Mouse (Mus musculus): ENCODE data around the gene 4930544D05Rik.
"Not testable (repeated sequence)": the region's sequence is repeated elsewhere in the genome, so short reads cannot be mapped to it uniquely, and the experiment has no call there.

Gene 4930544D05Rik

GRCm38 (mm10) chr11:70615516-70616093 lies at the start of gene 4930544D05Rik:
4930544D05Rik (plus strand) TSS chr11:70615848.
- DNase-seq (ENCODE audit: low read depth, low spot score), result no peak

GRCm38 (mm10) chr11:70566586-70566985 lies 49.1 kb upstream of the 4930544D05Rik start:
- peak; percentile 13 for DNase-seq (ENCODE audit: low read depth, low spot score)

DNA sequence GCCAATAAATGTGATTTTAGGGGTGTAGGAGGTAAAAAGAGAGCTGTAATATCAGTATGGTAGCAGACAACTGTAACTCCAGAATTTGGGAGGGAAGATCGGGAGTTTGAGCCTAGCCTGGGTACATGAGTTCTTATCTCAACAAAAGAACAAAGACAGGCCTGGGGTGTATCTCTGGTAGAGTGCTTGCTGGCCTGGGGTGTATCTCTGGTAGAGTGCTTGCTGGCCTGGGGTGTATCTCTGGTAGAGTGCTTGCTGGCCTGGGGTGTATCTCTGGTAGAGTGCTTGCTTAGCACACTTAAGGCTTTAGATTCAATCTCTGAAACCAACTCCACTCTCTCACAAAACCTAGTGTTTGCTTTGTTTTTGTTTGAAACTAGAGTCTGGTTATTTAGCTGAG lies 45.0 kb upstream of the 4930544D05Rik start:
- not testable (repeated sequence) for DNase-seq (ENCODE audit: low read depth, low spot score)

DNA sequence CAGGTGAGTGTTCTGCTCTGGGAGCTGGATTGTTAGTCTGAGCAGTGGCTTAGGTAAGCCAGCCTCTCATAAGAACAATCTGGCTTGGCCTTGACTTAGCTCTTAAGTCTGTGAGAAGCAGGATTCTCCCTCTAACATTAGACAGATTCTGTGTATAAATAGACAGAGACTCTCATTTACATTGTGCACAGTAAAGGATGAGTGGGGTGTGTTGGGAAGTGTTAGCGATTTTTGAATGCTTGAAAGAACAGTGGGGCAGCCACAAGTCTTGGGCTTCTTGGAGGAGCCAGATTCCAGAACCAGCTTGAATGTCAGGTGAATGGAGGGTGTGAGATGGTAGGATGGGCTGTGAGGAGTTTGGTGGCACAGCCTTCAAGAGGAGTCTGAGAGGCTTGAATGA lies 44.0 kb upstream of the 4930544D05Rik start:
- DNase-seq (ENCODE audit: low read depth, low spot score), result no peak

GRCm38 (mm10) chr11:70572348-70572902 lies 43.2 kb upstream of the 4930544D05Rik start:
- no peak for DNase-seq (ENCODE audit: low read depth, low spot score)

DNA sequence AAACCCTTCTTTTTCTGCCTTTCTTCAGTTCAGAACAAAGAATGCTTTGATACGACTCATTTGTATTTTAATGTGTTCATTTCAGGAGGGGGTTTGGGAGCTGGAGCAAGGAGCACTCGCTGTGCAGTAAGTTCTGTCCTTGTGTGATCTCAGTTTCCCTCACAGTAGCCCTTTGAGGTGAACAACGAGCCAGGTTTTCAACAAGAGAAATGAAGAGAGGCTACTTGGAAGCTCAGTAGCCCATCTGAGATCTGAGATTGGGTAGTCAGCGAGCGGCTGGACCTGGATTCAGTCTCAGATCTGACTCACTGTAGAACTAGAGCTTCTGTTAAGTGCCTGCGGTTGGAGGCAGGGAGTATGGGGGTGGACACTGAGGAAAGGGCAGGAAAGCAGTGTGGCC lies 41.8 kb upstream of the 4930544D05Rik start:
- no peak for DNase-seq (ENCODE audit: low read depth, low spot score)

- no peak for DNase-seq (ENCODE audit: low read depth, low spot score)
Measured at GRCm38 (mm10) chr11:70577201-70577600, 38.4 kb upstream of the 4930544D05Rik start.

DNA sequence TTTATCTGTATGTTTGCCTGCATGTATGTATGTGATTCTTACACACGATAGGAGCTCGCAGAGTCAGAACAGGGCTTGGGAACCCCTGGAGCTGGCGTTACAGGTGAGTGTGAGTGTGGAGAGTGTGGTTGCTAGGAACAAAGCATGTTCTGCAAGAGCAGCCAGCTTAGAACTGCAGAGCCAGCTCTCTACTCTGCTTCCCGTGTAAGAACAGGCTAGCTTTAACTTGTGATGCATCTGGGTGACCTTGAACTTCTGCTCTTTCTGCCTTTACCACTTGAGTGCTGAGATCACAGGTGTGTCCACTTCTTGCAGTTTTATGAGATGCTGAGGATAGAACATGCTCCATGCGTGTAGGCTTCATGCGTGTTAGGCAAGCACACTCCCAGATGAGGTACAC lies 36.7 kb upstream of the 4930544D05Rik start:
- DNase-seq (ENCODE audit: low read depth, low spot score), result no peak

GRCm38 (mm10) chr11:70579710-70580357 lies 35.8 kb upstream of the 4930544D05Rik start:
- DNase-seq (ENCODE audit: low read depth, low spot score), result no peak

- DNase-seq (ENCODE audit: low read depth, low spot score), result no peak
Measured at GRCm38 (mm10) chr11:70580358-70580720, 35.3 kb upstream of the 4930544D05Rik start.

DNA sequence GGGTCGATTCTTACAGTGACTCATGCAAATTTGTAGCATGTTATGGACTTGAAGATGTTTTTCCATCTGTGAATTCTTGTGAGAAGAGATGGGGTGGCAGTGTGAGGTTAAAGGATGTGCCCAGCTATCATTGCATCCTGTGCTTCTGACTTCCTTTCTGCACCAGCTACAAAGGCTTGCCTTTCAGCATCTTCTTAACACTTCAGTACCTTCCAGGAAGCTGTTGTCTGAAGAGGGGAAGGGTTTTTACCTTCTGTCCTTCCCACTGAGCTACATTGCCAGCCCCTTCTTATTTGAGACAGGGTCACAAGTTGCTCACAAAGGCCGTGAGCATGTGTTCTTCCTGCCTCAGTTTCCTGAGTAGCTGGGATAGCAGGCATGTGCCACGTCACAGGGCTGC lies 34.7 kb upstream of the 4930544D05Rik start:
- no peak for DNase-seq (ENCODE audit: low read depth, low spot score)

GRCm38 (mm10) chr11:70582196-70582595 lies 33.5 kb upstream of the 4930544D05Rik start:
- no peak for DNase-seq (ENCODE audit: low read depth, low spot score)

DNA sequence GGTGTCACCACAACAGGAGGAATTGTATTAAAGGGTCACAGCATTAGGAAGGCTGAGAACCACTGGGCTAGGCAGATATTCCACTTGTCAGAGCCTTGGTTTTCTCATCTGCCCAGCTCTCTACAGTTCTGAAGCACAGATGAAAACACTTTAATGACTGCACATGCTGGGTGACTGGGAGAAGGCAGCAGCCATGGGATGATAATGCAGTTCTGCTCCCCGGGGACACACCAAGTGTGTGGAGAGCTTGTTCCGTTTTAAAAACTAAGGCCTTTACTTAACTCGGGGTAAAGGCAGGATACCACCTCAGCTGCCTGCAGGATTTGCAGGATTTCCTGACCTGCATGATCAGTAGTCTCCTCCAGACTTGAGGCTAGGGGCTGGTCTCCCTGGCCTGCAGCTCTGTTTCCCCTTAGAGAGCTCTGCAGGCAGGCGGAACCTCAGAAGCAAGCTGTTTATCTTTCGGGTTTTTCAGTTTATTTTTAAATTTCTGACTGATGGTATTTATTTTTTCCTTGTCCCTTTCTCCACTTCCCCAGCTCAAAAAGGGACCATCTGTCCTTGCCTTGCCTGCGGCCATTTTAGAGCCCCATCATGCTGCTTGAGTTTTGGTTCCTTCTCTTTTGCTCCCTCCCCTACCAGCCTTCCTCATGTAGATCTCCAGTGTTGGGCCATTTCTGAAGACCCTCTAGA lies 32.5 kb upstream of the 4930544D05Rik start:
- DNase-seq (ENCODE audit: low read depth, low spot score), result no peak

DNA sequence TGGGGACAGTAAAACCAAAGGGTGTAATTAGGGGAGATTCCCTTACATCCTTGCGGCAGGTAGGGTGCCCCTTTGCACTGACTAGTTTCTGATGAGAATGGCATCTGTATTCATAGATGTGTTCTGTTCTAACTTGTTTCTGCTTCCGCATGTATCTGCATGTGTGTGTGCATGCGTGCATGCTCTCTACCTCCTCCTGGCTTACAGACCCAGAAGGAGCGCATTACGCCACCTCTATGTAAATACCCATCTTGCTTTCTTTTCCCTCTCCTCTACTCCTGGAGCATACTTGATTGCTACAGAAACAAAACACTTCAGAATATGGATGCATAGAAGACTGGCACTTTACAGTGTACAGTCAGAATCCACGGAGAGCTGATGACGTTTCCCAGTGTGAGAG lies 31.9 kb upstream of the 4930544D05Rik start:
- DNase-seq (ENCODE audit: low read depth, low spot score), result no peak

- DNase-seq (ENCODE audit: low read depth, low spot score), result no peak
Measured at GRCm38 (mm10) chr11:70585457-70585856, 30.2 kb upstream of the 4930544D05Rik start.

GRCm38 (mm10) chr11:70586261-70586660 lies 29.4 kb upstream of the 4930544D05Rik start:
- no peak for DNase-seq (ENCODE audit: low read depth, low spot score)

DNA sequence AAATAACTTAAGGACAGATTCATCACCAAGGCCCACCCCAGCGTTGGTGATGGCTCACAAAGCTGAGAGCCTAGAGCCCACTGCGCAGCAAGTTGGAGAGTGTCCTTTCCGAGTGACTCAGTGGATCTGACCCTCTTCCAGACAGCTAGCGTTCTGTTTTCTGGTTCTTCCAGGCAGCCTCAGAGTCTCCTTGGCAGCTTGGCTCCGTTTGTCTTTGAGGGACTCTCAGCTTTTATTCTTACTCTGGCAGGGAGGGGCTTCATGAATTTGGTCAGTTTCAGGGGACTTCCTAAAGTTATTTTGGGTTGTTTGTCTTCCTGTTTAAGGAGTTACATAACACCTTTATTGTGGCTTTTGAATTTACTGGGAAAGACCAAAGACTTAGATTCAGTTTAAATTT lies 28.7 kb upstream of the 4930544D05Rik start:
- no peak for DNase-seq (ENCODE audit: low read depth, low spot score)

DNA sequence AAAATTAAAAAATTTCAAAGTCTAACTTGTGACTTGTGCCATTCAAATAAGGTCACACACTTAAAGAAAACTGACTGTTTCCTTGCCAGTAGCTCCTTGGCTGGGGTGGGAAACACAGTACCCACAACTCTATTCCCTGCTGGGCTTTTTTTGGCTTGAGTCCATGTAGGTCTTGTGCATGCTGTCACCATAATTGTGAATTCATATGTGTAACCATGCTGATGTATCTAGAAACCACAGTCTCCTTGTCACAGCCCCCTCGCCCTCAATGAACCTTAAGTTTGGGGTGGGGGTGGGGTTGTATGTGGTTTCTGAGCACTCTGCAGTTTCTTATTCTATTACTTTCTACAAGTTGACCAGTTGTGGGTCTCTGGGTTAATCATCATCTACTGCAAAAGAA lies 23.9 kb upstream of the 4930544D05Rik start:
- DNase-seq (ENCODE audit: low read depth, low spot score), result no peak

- DNase-seq (ENCODE audit: low read depth, low spot score), result no peak
Measured at GRCm38 (mm10) chr11:70594253-70594989, 21.2 kb upstream of the 4930544D05Rik start.

- no peak for DNase-seq (ENCODE audit: low read depth, low spot score)
Measured at GRCm38 (mm10) chr11:70595638-70596037, 20.0 kb upstream of the 4930544D05Rik start.

DNA sequence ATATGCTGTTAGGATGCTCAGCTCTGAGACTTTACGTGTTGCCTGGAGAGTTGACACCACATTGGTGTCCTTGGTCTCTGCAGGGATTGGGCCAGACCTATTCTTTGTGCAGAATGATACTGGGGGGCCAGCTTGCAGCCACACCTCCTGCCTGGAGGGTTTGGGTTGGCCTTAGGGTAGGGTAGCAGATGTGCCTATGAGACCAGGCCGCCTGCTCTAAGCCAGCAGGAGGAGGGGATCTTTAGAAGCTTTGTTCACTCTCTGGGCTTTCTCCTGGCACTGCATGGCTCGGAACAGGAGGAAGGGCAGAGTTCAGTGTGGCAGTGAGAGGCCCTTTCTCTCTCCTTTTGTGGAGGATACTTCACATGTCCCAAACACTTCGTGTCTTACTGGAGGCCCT lies 19.6 kb upstream of the 4930544D05Rik start:
- DNase-seq (ENCODE audit: low read depth, low spot score), result no peak

DNA sequence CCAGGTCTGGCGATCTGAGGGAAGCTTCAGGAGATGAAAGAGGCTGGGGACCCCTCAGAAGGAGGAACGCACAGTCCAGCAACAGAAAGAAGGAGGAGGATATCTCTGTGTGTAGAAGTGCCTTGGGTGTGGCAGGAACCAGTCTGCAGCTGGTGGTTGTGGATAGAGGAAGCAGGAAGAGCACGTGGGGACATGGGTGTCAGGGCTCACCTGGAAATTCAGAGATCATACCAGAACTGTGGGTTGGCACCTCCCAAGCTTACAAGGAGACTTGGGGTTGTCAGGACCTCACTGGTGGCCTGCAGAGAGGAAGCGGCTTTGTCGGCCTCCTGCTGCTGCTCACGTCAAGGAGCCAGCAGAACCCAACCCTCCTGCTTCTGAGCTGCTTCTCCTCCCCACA lies 18.3 kb upstream of the 4930544D05Rik start:
- DNase-seq (ENCODE audit: low read depth, low spot score), result no peak
